Mouse (Mus musculus) thymus, postnatal 14 days (tissue): Measurements from ENCODE around the gene Mettl27.
"Not testable (repeated sequence)": the region's sequence is repeated elsewhere in the genome, so short reads cannot be mapped to it uniquely, and the experiment has no call there.

Source experiments
- DNase-seq: peaks from one replicate; pipeline ENCODE4 v3.0.0; 2021

Mettl27 gene

DNA sequence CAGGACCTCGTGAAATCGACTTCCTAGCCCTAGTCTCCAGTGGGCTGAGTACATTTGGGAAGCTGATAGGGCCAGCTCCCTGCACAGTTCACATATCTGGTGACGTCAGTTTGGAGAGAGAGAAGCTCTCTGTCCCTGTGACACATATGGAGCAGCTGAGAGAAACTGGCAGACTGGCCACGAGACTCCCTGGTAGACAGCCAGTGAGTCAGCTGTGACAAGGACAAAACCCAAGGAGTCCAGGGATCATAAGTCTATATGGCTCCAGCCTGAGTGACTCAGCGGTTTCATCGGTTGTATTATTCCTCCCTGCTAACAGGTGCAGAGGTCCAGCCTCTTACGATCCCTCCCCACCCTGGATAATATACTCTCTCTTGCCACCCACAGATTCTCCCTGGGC, 26.9 kb downstream of the Mettl27 start:
- no peak for DNase-seq

GRCm38 (mm10) chr5:134960430-134960829, 28.3 kb downstream of the Mettl27 start:
- DNase-seq = peak; percentile 64

- DNase-seq = no peak
Measured at GRCm38 (mm10) chr5:134961519-134961918, 29.4 kb downstream of the Mettl27 start.

GRCm38 (mm10) chr5:134963546-134963945, 31.4 kb downstream of the Mettl27 start:
- DNase-seq = no peak

GRCm38 (mm10) chr5:134964655-134965054, 32.5 kb downstream of the Mettl27 start:
- DNase-seq = not testable (repeated sequence)

DNA sequence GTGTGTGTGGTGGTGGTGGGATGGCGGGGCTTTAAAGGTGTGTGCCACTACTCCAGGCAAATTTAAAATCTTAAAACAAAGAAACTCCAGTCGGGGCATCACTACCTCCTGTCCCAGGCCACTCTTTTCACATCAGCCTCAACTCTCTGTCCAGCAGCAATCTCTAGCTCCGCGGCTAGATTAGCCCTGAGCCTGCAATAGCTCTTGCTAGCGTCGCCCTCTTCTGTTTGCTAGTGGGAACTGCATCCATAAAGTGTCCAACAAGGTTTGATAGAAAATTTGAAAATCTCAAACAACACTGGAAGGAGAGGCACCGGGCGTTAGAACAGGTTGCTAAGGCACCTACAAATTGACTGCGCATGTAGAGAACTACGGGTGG, 33.3 kb downstream of the Mettl27 start:
- peak; percentile 83 for DNase-seq

- DNase-seq = peak; percentile 75
Measured at GRCm38 (mm10) chr5:134965852-134966821, 34.0 kb downstream of the Mettl27 start.

DNA sequence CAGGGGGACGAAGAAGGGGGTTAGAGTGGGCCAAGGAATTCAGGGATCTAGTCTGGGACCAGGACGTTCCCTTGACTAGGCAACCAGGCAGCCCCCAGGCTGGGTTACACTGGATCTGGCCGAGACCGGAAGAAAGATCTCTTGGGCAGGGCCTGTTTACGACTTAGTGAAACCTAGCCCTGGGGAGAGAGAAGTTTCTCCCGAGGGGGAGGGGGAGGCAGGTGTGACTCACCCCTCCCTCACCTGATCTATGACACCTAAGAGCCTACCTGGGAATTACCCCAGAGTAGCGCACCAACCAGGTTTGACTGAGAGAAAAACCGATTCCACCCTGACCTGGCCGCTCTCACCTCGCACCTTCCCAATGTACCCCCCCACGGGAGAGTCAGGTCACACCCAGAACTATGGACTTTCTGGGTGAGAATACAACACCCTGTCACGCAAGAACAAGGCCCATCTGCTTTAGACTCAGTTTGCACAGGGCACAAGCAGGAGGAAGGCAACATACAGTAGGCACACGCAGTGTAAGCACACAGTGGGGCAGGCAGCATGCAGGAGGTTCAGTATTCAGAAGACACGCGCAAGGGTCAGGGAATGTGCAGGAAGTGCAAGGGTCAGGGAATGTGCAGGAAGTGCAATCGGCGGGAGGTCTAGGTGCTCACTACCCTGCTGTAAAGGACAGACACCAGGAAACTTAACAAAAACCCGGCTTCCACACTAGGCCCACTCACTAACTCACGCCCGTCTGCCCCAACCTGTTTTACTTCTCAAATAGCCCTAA, 35.2 kb downstream of the Mettl27 start:
- no peak for DNase-seq

- no peak for DNase-seq
Measured at GRCm38 (mm10) chr5:134970671-134971070, 38.5 kb downstream of the Mettl27 start.

DNA sequence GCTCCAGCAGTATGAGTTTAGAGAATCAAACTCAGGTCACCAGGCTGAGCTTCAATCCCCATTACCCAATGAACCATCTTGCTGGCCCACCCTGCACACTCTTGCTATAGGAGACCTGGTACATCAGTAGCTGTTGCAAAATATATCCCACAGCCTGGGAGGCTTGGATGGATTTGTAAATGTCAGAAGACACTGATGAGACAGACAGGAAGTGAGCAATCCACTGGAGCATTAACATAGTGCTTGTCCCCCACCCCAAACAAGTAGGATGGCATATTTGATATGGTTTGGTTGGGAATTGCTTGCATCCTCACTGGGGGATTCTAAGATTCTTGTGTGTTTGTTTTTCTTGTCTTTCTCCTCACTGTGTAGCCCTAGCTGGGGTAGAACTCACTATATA, 40.9 kb downstream of the Mettl27 start:
- DNase-seq = no peak

DNA sequence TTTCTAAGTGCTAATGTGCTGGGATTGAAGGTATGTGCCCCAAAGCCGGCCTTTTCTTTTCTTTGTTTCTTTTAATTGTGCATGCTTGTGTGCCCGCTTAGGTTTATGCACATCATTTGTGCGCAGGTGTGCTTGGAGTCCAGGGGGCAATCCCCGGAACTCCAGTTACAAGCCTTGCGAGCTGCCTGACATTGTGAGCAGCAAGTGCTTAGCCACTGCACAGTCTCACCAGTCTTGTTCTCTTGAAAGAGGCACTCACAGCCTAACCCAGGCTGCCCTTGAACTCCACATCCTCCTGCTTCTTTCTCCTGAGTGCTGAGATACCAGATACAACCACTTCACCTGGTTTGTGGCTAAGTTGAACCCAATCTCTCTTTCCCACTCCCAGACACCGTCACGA, 41.4 kb downstream of the Mettl27 start:
- DNase-seq = no peak

DNA sequence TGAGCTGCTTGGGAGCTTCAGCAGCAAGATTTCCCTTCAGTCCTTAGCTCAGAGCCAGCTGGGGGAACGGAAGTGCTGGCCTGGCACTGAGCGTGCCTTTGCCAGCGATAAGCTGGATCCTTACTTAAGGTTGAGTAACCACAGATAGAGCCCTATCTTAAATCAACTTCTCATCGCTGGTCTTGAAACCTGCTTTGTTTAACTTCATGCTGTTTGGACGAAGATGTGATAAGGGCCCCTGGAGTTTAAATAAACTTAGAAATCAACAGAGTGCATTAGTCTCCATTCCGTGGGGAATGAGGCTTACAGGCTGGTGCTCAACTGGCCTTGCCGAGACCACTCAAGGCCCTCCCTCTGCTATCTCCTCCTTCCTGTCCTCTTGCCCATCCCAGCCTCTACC, 42.1 kb downstream of the Mettl27 start:
- no peak for DNase-seq

GRCm38 (mm10) chr5:134974921-134975320, 42.8 kb downstream of the Mettl27 start:
- no peak for DNase-seq

DNA sequence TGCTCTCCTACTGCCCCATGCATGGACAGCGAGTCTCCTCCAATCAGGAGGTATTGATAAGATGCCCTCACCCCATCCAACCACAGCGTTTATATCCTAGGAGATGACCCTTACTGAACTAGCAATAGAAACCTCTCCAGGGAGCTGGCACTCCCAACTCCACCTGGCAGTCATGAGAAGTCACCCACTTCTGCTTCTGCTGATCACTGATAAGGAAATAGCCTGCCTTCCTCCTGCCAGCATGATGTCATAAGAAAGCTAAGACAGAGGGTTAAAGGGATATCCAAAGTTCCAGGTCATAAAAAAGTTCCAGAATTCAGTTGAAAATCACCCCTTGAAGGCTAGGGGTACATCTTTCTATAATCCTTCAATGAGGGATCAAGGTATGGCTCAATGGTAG, 44.0 kb downstream of the Mettl27 start:
- DNase-seq = no peak

DNA sequence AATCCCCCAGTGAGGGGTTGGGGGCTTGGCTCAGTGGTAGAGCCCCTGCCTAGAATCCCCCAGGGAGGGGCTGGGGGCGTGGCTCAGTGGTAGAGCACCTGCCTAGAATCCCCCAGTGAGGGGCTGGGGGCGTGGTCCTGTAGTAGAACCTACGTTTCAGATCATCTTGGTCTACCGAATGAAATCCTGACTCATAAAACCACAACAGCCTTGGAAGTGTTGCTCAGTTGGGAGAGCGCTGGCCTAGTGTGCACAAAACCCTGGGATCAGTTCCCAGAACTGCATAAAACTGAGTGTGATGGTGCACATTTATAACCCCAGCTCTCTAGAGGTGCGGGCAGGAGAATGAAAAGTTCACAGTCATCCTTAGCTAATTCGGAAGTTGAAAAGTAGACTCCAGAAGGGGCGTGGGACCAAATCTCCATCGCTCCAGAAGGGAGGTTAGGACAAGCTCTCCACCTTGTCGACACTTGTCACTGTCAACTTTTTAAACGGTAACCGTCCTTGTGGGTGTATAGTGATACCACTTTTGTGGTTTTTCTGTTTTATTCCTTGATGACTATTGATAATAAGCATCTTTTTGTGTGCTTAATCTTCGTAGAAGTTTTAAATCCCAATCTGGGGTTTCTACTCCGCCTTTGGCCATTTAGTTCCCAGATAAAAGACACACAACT, 44.5 kb downstream of the Mettl27 start:
- no peak for DNase-seq

DNA sequence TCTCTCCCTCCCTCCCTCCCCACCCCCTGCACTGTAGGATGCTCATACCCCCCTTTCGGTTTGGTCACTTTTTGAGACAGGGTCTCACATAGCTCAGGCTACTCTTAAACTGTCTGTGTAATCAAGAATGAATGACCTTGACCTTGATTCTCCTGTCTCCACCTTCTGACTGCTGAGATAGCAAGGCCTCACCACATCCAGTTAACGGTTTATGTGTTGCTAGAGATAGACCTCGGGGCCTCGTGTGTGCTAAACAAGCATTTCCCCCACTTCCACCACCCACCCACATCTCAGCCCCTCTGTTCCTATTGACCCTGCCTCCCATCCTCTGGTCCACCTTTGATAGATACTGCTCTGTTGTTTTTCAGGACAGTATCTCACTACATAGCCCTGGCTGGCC, 45.7 kb downstream of the Mettl27 start:
- DNase-seq = no peak

- DNase-seq = no peak
Measured at GRCm38 (mm10) chr5:134981149-134981548, 49.0 kb downstream of the Mettl27 start.

DNA sequence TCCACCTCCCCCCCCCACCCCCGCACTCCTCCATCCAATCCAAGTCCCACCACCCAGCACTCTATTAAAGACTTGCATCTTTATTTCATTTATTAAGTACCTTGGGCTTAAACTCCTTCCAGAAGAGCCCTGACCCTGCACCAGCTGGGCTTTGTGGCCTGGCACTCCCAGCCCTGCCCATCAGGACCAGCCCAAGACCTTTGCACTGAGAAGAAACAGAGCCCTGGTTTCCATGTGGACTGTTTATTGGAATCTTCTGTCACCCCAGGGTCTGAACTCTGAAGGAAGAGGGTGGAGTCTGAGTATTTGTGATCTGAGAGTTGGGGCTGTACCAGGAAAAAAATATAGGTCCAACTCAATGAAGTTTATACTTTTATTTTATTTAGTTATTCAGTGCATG, 50.9 kb downstream of the Mettl27 start:
- no peak for DNase-seq

DNA sequence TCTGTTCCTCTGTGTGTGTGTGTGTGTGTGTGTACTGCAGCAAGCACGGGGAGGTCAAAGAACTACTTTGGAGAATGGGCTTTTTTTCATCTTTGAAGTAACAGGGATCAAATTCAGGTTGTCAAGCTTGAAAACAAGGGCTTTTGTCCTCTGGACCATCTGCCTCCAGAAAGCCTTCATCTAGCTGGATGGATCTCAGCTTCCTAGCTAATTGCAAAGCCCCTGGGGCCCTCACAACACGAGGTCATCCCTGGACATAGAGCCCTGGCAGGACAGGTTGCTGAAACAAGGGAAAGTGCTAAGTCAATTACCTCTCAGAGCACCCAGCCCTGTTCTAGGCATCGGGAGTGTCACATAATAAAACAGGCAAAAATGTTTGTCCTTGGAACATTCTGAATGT, 51.6 kb downstream of the Mettl27 start:
- no peak for DNase-seq

DNA sequence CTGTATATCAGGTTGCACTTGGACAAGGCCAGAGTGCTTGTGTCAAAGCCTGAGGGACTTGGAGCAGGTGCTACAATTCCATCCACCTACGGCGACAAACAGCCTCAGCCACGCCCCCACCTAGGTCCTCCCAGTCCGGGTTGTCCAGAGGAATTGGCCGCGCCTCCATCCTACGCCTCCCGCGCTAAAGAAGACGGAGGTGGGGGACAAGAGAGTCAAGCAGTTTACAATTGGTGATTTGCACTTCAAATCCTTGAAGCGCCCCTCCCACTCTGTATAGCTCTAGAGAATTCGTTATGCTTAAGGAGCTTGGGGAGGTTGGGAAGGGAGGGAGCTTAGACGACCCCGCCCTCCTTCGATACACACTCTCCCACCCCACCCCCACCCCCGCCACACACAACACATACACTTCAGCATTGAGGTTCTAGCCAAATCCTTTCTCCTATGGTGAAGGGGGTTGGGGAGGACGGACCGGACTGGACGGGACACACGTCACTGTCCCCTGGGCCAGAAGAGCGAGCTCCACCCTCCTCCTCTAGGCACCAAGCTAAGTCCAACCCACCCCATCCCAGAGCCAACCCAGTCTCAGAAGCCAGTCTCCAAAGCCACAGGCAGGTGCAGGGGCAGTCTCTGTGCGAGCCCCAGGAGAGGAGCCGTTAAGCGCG, 53.6 kb downstream of the Mettl27 start, which contains the start of gene Cldn3:
Gene Cldn3, plus strand, starts transcription at position 582 of the 665 bp plus-strand sequence.
- no peak for DNase-seq

DNA sequence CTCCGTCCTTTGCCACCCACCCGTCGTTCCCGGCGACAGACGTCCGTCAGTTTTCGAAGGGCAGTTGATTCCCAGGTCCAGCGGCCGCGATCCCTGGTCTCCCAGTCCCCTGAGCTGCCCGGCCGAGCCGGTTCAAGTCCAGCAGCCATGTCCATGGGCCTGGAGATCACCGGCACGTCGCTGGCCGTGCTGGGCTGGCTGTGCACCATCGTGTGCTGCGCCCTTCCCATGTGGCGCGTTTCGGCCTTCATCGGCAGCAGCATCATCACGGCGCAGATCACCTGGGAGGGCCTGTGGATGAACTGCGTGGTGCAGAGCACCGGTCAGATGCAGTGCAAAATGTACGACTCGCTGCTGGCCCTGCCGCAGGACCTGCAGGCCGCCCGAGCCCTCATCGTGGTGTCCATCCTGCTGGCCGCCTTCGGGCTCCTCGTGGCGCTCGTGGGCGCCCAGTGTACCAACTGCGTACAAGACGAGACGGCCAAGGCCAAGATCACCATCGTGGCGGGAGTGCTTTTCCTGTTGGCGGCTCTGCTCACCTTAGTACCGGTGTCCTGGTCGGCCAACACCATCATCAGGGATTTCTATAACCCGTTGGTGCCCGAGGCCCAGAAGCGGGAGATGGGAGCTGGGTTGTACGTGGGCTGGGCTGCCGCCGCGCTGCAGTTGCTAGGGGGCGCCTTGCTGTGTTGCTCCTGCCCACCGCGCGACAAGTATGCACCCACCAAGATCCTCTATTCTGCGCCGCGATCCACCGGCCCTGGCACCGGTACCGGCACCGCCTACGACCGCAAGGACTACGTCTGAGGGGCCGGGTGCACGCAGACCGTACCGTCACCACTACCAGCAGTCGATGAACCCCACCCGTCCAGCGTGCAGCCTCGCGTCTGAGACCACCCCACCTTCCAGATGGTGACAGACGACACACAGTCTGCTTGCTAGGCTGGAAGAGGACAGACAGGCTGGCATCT, 54.4 kb downstream of the Mettl27 start:
- no peak for DNase-seq
